Comparison of ENCODE assay signal across 13 mouse cellular contexts in genomic region chr7:123248166-123248565, GRCm38 (mm10).
"Had no signal": no experiment of that assay in that cellular context is flagged by ENCODE, and none has a peak within 500 bp of the region (broad histone marks: within the 10 kb centered on the region; RNA-seq: fewer than 3 reads in every experiment).

No protein-coding gene starts in this region.

- DNase-seq: lung, adult 18-20 months; lung, embryonic 14.5 days; lung, postnatal 10 days; lung, postnatal 4 days; right cerebral cortex, postnatal 14 days; spleen, adult 18-20 months; thymus, adult 18-20 months; thymus, postnatal 14 days; thymus, postnatal 36 days had no signal

- H3K9me3 ChIP-seq: midbrain, embryonic 13.5 days; midbrain, embryonic 15.5 days; neural tube, embryonic 12.5 days had no signal

- H3K27ac ChIP-seq: midbrain, embryonic 13.5 days; midbrain, embryonic 15.5 days; neural tube, embryonic 12.5 days had no signal

- H3K4me3 ChIP-seq: midbrain, embryonic 13.5 days; midbrain, embryonic 15.5 days; neural tube, embryonic 12.5 days had no signal

- H3K36me3 ChIP-seq: midbrain, embryonic 13.5 days; midbrain, embryonic 15.5 days; neural tube, embryonic 12.5 days had no signal

- ATAC-seq: midbrain, embryonic 13.5 days; midbrain, embryonic 15.5 days had no signal

- H3K27me3 ChIP-seq: midbrain, embryonic 13.5 days; midbrain, embryonic 15.5 days; neural tube, embryonic 12.5 days had no signal

- H3K4me2 ChIP-seq: lung, embryonic 14.5 days; midbrain, embryonic 11.5 days; midbrain, embryonic 13.5 days; midbrain, embryonic 15.5 days; neural tube, embryonic 12.5 days had no signal

- H3K9ac ChIP-seq: lung, embryonic 14.5 days; midbrain, embryonic 13.5 days; midbrain, embryonic 15.5 days; neural tube, embryonic 12.5 days had no signal

- H3K4me1 ChIP-seq: neural tube, embryonic 12.5 days had no signal
